Comparison of ENCODE assay signal across 23 mouse cellular contexts in the genomic region with DNA sequence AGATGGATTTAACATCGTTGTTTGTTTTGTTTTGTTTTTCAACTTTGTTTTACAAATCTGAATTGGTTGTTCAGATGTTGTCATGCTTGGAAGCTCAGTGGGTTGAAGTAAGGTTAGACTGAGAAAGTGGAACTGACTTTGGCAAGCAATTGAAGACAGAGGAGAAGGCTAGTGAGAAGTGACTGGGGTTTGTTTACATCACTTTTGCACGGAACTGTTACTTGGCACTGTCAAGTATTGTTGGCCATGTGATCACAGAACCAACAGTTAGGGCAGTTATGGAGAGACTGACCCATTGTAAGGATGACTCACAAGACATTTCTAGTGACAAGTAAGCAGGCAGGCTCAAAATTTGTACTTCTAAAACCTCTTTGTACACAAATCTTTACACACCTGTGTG. TPM values are rescaled to one million over a fixed set of nuclear protein-coding genes. Genes with fewer than 3 reads are reported as not detected.
"Had no signal": no experiment of that assay in that cellular context is flagged by ENCODE, and none has a peak within 500 bp of the region (broad histone marks: within the 10 kb centered on the region; RNA-seq: fewer than 3 reads in every experiment).

No protein-coding gene starts in this region.

- ATAC-seq: liver, postnatal 0 days; midbrain, embryonic 13.5 days; midbrain, embryonic 16.5 days had no signal

- H3K27ac ChIP-seq: kidney, embryonic 15.5 days; limb, embryonic 12.5 days; limb, embryonic 15.5 days; liver, embryonic 14.5 days; lung, embryonic 15.5 days; midbrain, embryonic 10.5 days; midbrain, embryonic 13.5 days; stomach, embryonic 15.5 days had no signal

- H3K4me3 ChIP-seq: kidney, embryonic 15.5 days; limb, embryonic 12.5 days; limb, embryonic 15.5 days; lung, embryonic 15.5 days; megakaryocyte, embryonic 14.5 days; midbrain, embryonic 10.5 days; midbrain, embryonic 13.5 days; stomach, embryonic 15.5 days had no signal

- H3K27me3 ChIP-seq: kidney, embryonic 15.5 days; limb, embryonic 12.5 days; limb, embryonic 15.5 days; lung, embryonic 15.5 days; megakaryocyte, embryonic 14.5 days; midbrain, embryonic 13.5 days; stomach, embryonic 15.5 days had no signal

- H3K4me2 ChIP-seq: kidney, embryonic 15.5 days; limb, embryonic 12.5 days; limb, embryonic 15.5 days; liver, embryonic 11.5 days; lung, embryonic 15.5 days; midbrain, embryonic 13.5 days; stomach, embryonic 15.5 days had no signal

- DNase-seq: kidney, adult 11 months; kidney, adult 8-10 months; kidney, postnatal 10 days; kidney, postnatal 36 days; left cerebral cortex, postnatal 4 days; liver, postnatal 0 days; right cerebral cortex, postnatal 14 days; right cerebral cortex, postnatal 4 days; spleen, adult 18-20 months; thymus, postnatal 36 days had no signal

RNA-seq across cellular contexts. Expression of gene Acbd7, which starts 12.8 kb away (rescaled TPM):
- total RNA-seq: monocyte, adult 5-6 weeks had no signal
- polyA plus RNA-seq: limb, embryonic 12.5 days; neural tube, embryonic 11.5 days had no signal
